Mouse (Mus musculus) kidney, postnatal 25 days (tissue): ENCODE results near the gene Gm45799.

ENCODE experiments used
- DNase-seq, 2 experiments: peaks; one replicate each; pipeline ENCODE4 v3.0.0; 2021; ENCODE audit warnings: mixed read lengths in 2 of 2

The Gm45799 gene

DNA sequence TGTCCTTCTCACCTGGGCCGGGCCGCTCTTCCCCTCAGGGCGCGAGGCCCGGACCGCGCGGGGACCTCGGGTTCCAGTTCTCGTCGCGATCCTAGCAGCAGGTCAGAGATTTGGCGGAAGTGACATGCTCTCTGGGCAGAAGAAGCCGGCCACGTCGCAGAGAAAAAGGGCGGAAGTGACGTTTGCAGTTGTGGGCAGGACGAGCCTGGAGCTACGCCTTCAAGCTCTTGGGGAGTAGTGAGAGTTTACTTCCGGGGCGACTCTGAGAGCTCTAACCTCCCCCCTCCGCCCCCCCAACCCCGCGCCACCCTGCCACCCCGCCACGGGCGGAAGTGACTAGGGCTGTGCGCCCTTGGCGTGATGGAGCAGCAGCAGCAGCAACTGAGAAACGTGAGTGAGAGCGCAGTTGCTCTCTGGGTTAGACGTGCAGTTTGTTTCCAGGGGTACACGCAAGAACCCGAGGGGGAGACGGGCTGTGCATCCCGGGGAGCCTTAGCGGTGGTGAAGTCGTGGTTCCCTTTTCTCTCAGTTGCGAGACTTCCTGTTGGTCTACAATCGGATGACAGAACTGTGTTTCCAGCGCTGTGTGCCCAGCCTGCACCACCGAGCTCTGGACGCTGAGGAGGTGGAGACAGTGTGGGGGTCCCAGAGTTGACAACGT, at the start of gene Gm45799, which contains the start of gene Arfip2:
TSS of gene Gm45799 (plus strand) at position 320 of the 661 bp plus-strand sequence.
TSS of gene Arfip2 (minus strand) at position 184 of the 661 bp plus-strand sequence.
- peak; percentile 97 to 98 for DNase-seq

DNA sequence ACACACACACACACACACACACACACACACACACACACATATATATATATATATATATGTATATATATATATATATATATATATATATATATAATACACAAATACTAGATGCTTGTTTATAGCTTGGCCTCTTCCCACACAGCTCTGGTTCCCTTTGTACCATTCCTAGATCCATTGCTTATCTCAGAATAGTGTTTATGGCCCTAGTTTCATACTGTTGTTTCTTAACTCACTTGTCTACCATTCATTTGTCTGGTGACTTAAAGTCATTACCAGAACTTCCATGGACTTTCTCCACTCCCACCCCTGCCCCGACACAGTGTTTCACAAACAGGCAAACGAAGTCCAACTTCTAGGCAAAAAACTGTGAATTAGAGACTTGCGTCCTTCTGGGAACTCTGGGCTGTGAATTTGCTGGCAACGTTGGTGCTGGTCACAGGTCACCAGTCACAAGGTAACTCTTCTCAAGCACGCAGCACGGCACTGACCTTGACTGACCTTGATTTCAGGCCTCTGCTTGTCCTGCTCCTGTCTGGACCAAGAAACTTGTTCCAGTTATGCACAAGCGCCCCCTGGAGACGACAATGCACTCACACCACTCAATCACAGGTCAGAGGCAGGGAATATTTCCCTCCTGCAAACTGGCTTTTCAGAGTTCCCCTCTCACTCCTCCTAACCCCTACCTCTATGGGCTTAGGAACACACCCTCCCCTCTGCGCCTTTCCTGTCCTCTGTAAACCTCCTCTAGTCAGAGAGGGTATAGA, 37.3 kb upstream of the Gm45799 start:
- DNase-seq: peak; percentile 95 to 96

GRCm38 (mm10) chr7:105608467-105608866, 31.9 kb upstream of the Gm45799 start:
- DNase-seq: no peak

- no peak for DNase-seq
These were observed 28.6 kb upstream of the Gm45799 start for GRCm38 (mm10) chr7:105611767-105612166.

GRCm38 (mm10) chr7:105614400-105614799, 26.0 kb upstream of the Gm45799 start:
- DNase-seq: peak; percentile 52 to 58

- DNase-seq: no peak
These were observed 24.6 kb upstream of the Gm45799 start for GRCm38 (mm10) chr7:105615720-105616119.

GRCm38 (mm10) chr7:105616561-105616960, 23.8 kb upstream of the Gm45799 start:
- no peak for DNase-seq

DNA sequence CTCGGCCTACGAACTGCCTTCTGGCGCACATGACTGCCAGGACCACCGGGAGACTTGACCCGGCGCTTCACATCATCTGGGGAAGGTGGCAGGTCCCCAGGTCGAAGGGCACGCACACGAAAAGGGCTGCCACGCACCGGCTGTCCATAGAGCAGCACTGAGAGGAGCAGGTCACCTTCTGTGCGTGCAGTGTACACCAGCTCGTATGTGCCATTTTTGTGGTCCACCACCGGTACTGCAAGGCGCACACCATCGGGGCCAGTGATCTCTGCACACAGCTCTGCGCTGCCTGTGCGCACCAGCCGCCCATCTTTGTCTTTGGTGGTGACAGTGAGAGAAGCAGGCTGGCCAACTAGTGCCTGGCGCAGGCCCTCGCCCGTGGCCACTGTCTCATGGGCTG, 22.5 kb upstream of the Gm45799 start:
- DNase-seq: no peak

GRCm38 (mm10) chr7:105619701-105620100, 20.7 kb upstream of the Gm45799 start:
- DNase-seq: no peak

DNA sequence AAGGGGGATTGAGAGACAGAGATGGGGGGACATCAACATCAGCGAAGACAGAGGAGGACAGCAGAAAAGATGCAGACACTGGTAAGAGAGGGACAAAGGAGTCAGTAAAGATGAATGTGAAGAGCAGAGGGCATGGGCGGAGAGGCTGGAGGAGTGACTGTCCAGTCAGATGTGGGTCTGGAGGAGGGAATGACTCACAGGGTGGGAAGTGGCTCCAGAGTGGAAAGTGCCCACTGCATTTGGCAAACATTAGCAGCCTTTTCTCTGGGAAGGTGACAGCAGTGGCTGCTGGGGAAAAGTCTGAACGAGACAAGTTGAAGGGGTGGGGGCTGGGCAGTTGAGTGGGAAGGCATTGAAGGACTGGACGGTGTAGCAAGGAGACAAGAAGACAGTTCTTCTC, 19.3 kb upstream of the Gm45799 start:
- no peak for DNase-seq

GRCm38 (mm10) chr7:105621646-105622292, 18.6 kb upstream of the Gm45799 start:
- no peak for DNase-seq

DNA sequence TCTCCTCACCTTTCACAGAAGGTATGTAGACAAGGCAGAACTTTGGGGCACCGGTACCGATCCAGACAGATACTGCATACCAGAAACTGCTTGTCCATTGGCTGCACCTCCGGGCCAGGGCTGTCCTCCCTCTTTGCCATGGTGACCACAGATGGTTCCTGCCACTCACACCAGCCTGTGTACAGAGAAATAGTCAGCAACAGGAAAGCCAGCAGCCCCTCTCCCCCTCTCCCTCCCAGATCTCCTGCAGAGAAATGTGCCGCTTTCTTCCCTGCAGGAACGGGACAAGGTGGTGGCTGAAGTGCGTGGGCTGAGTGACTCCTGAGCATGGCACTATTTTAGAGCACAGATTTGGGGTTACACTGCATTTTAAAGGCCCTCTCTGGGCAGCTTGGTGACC, 15.0 kb upstream of the Gm45799 start:
- no peak for DNase-seq

GRCm38 (mm10) chr7:105628633-105629032, 11.7 kb upstream of the Gm45799 start:
- peak; percentile 81 to 84 for DNase-seq

- DNase-seq: no peak
These were observed 7.8 kb upstream of the Gm45799 start for GRCm38 (mm10) chr7:105632551-105632972.

DNA sequence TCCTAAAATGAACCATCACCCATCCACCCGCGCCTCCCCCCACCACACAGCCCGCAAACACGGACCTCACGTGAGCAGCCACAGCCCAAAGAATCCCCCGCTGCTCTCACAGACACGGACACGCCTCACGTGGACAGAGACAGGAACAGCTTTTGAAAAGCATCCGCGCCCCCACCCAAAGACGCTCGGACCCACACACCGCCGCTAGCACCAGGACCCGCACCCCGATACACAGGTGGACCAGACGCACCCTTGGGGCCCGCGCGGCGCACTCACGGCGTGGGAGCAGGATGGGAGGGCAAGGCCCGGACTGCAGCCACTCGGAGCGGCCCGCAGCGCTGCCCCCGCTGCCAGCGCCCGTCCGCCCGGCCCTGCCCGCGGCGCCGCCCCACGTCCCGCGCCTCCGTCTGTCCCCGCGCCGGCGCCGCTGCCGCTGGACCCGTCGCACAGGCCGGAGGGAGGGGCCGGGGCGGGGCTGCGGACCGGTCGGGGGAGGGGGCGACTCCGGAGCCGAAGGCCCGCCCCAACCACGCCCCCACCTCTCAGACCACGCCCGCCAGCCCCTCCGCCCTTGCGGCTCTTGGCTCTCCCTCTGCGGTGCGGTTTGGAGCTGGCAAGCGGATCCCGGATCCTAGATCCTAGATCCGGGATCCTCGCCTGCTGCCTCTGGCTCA, 7.1 kb upstream of the Gm45799 start, which contains the start of gene Trim3:
TSS of gene Trim3 (minus strand) at position 445 of the 674 bp plus-strand sequence.
- peak; percentile 94 to 96 for DNase-seq

DNA sequence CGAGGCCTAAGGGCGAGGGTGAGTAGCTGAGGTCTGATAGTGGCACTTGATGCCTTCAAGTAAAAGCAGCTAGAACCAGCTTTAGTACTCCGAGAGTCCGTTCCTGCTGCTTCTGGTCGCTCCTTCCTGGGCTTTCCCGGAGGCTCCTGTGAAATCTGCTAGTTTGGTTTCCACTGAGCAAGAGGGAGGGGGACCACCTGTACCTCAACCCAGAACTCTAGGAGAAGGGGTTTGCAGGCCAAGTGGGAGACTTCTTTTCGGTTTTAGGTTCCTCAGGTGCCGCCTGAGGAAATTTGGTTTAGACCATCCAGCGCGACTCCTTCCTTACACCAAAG, 6.6 kb upstream of the Gm45799 start:
- DNase-seq: no peak

DNA sequence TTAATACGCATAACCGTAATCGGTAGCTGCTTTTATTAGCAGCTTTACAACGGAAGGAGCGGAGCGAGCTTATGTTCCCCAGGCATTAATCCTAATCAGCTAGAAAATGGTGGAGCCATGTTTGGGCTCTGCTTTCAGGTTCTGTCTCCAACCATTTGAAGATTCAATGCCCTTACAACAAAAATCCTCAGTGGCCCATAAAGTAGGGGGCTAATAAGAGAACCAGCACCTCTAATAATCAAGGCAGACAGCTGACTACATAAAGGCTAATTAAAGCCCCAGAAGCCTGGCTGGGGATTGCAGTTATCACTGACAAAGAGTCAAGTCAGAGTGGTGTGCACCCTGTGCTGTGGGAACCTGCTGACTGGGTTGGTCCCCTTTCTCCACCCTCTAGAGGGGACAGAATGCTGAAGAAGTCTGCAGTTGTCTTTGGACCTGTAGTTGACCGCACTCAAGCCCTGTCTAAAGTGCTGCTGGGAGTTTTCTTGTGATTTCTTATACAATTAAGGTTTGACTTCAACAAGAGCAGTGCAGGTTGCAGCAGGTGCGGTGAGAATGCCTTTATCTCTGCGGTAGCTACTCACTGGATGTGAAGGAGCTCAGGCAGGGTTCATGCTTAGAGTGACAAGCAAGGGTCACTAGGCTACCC, 6.0 kb upstream of the Gm45799 start:
- DNase-seq: no peak

- no peak for DNase-seq
These were observed 4.6 kb upstream of the Gm45799 start for GRCm38 (mm10) chr7:105635726-105636125.

DNA sequence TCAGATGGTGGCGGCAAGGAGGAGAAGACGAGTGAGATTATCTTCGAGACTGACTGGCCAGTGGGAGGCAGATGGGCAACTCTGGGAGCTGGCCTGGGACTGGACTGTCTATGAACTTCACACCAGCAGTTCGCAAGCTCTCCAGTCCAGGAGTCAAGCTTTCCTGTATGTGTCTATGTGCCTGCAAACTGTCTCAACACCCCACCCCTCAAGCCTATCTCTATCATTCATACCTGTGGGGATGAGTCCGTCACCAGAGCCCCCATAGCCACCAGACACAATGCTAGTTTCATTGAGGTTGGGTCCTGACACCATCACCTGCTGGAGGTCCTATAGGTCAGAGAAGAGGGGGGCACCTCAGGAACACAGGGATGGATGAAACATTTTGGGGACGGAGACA, 1.6 kb upstream of the Gm45799 start:
- DNase-seq: no peak

DNA sequence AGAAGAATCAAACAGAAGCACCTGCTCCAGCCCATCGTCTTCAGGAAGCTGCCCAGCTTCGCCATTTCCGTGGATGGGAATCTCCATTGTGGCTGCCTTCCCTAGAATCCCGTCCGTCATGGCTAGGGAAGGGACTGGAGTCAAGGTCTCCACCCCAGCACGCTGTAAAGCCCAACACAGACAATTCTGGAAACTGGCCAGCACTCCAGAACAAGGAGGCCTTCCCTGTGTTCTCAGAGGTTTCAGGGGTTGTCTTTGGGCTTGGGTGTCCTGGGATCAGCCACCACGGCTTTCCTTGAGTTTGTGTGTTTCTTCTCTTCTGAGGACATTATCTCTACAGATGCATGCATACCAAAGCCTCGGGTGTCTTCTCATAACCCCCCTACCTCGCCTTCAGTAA, 1.0 kb upstream of the Gm45799 start:
- DNase-seq: peak in 1 of 2 experiments; percentile 32

DNA sequence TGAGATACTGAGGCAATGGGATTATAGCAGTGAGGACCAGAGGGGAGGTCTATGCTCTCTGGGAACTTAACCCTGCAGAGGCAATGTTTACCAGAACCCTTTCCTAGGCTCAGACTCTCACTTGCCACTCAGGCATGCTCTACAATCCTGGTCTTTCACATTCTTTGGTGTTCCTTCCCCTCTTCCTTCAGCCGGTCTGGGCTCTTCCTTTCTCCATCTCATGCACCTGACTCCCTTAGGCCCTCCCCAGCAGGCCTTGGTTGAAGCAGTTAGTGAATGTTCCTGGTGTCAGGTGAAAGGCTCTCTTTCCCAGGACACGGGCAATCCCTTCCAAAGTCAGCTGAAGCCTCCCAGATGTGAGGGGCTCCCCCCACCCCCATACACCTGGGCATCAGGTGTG, 596 bp upstream of the Gm45799 start, which contains the start of gene Timm10b:
TSS of gene Timm10b (plus strand) at position 301 of the 400 bp plus-strand sequence.
- no peak for DNase-seq

DNA sequence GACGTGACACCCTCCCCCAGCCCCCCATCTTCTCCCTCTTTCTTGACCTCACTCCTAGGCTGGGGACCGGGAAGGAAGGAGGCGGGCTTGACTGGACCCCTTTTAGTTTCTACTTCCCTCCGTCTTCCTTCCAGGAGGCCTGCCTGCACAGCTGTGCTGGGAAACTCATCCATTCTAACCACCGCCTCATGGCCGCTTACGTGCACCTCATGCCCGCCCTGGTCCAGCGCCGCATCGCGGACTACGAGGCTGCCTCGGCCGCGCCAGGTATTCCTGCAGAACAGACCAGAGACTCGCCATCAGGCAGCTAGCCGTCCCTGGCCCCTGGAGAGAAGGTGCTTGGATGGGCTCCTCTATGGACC, 523 bp downstream of the Gm45799 start:
- DNase-seq: peak; percentile 23 to 62

DNA sequence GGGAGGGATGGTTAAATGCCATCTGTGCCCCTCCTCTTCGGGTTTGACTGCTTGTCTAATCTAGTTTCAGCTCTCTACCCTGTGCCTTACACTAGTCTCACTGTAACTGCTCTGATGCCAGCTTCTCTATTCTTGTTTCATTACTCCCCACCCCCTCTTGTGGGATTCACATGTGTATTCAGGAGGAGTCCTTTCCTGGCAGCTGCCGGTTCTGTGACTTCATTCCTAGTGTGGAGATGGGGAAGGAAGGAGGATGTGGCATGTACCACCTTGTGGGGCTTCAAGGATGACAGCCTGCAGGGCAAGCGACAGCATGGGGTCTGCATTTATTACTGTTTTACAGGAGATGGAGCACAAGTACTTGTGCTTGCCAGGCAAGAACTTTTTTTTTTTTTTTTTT, 1.6 kb downstream of the Gm45799 start:
- DNase-seq: no peak
